Mouse (Mus musculus) hematopoietic stem cell, adult 5-6 weeks (primary cell): Measurements from ENCODE around the gene Itgae. TPM values are rescaled to one million over a fixed set of nuclear protein-coding genes. Genes with fewer than 3 reads are reported as not detected.

Experiments
- ATAC-seq, 2 experiments: fragments of 125-278 bp in 1 of 2; replicated peaks in 1 of 2; 2 replicates each; pipeline ENCODE4 v1.8.0; 2016 to 2017; ENCODE audit warnings: inconsistent platforms in 2 of 2, mild to moderate bottlenecking in 2 of 2, moderate number of reproducible peaks in 2 of 2, low read depth in 1 of 2, moderate TSS enrichment in 1 of 2; ENCODE audit not compliant: low FRiP score in 2 of 2, poor library complexity in 2 of 2, severe bottlenecking in 2 of 2, insufficient read depth in 1 of 2, low TSS enrichment in 1 of 2
- total RNA-seq: library from RNA; stranded (forward); fragments of 172-1452, 232-1000 nt; gene quantifications from 2 replicates; pipeline ENCODE4 v1.2.3, GENCODE M21; 2017

The Itgae gene
- total RNA-seq, 1 experiment from 2014 or later = 0.30 TPM

- peak; percentile 70 to 76; a peak in 3 of 4 replicates for ATAC-seq
Observed at GRCm38 (mm10) chr11:73169231-73169630, 78.8 kb downstream of the Itgae start.

- no peak for ATAC-seq
Observed at GRCm38 (mm10) chr11:73172186-73172585, 81.8 kb downstream of the Itgae start.

DNA sequence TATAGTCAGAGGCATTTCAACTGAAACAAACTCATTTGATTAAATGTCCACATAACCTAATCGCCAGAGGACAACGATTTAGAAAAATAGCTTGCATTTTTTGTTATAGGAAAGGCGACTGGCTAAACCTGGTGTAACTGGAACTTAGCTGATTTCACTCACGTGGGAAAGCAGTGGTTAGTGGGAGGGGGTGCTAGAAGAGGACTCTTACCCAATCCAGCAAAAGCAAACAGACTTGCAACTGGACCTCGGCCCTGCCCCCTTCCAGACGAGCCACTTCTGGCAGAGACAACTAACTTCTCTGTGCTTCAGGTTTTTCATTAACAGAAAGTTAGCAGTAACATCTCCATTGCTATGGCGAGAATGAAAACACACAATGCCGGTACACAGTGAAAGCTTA lies 85.2 kb downstream of the Itgae start:
- ATAC-seq = no peak

GRCm38 (mm10) chr11:73176186-73176585 lies 85.8 kb downstream of the Itgae start:
- no peak for ATAC-seq

DNA sequence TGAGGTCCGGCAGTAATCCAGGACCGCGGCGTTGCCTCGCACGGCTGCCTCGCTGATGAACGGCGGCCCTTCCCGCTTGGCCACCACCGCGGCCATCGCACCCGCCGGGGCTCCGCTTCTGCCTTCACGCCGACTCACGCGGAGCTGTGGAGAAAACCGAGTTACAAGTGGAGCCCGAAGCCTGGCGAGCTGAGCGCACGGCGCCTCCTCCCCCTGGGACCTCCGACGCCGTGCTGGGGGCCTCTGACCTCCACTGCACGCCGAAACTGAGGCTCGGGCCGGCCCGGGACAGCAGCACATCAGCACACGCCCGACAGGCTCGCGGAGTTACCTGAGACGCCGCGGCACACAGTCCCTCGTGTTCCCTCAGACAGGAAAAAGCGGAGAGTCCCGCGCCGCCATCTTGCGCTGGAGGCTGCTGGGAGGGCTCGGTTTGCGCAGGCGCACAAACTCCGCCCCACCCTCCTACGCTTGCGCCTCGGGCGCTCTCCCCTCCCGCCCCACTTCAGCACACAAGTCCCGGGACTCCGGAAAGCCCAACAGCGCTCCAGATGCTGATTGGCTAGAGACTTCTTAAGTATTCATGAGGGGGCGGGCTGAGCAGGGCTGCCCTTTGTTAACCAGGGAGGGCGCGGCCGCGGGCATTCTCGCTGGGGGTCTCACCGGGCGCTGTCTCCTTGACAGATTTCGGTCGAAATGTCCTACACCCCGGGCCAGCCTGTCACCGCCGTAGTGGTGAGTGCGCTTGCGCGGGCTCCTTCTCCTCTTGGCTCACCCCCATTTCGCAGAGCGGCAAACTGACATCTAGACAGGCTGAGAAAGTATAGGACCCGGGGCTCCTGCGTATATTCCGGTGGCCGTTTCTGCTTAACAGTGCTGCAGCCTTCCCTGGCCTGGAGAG lies 86.5 kb downstream of the Itgae start, which contains the start of the genes Emc6 and Tax1bp3:
Gene Emc6, minus strand, starts transcription at position 430 of the 901 bp plus-strand sequence.
Gene Tax1bp3, plus strand, starts transcription at position 476 of the 901 bp plus-strand sequence.
- peak; percentile 94 to 96 for ATAC-seq

- peak; percentile 56 to 58 for ATAC-seq
Observed at GRCm38 (mm10) chr11:73177509-73177875, 87.1 kb downstream of the Itgae start.

- no peak for ATAC-seq
Observed at GRCm38 (mm10) chr11:73177895-73178294, 87.5 kb downstream of the Itgae start.

GRCm38 (mm10) chr11:73185872-73186615 lies 95.7 kb downstream of the Itgae start:
- peak in 1 of 2 experiments; percentile 11; a peak in 1 of 4 replicates for ATAC-seq

- ATAC-seq = no peak
Observed at GRCm38 (mm10) chr11:73187231-73187630, 96.8 kb downstream of the Itgae start.

GRCm38 (mm10) chr11:73193047-73193446 lies 102.7 kb downstream of the Itgae start:
- peak in 1 of 2 experiments; percentile 37; a peak in 1 of 4 replicates for ATAC-seq

GRCm38 (mm10) chr11:73194444-73194843 lies 104.1 kb downstream of the Itgae start:
- no peak for ATAC-seq

Other genes with a start within 250 kb of the Itgae start
- 79.5 and 106 TPM in 2 replicates for gene Atp2a3, start 129.4 kb upstream of the Itgae start, total RNA-seq
- gene P2rx1, start 91.5 kb upstream of the Itgae start, total RNA-seq = 11.3 and 12.7 TPM in 2 replicates
- gene Camkk1, start 71.6 kb upstream of the Itgae start, total RNA-seq = 5.1 and 8.4 TPM in 2 replicates
- 14.4 and 15.8 TPM in 2 replicates for gene Ncbp3, start 42.8 kb upstream of the Itgae start, total RNA-seq
- gene Haspin, start 47.7 kb downstream of the Itgae start, total RNA-seq = 12.2 and 13.6 TPM in 2 replicates
- gene P2rx5, start 69.8 kb downstream of the Itgae start, total RNA-seq = not detected in 2 replicates
- 40.5 and 44.5 TPM in 2 replicates for gene Emc6, start 86.5 kb downstream of the Itgae start, total RNA-seq
- 5.3 and 9.7 TPM in 2 replicates for gene Tax1bp3, start 86.5 kb downstream of the Itgae start, total RNA-seq
- gene Ctns, start 108.5 kb downstream of the Itgae start, total RNA-seq = 6.6 and 16.3 TPM in 2 replicates
- gene Shpk, start 108.9 kb downstream of the Itgae start, total RNA-seq = 1.9 and 2.7 TPM in 2 replicates
- gene Trpv1, start 143.7 kb downstream of the Itgae start, total RNA-seq = not detected in 2 replicates
- not detected in 2 replicates for gene Trpv3, start 176.8 kb downstream of the Itgae start, total RNA-seq
- gene Aspa, start 239.0 kb downstream of the Itgae start, total RNA-seq = 12.3 and 17.8 TPM in 2 replicates
- not detected in 2 replicates for gene Gm49340, start 239.2 kb downstream of the Itgae start, total RNA-seq
- gene Spata22, start 239.2 kb downstream of the Itgae start, total RNA-seq = not detected in 2 replicates